Mouse (Mus musculus): ENCODE measurements around the gene Cfl2. TPM values are rescaled to one million over a fixed set of nuclear protein-coding genes. Genes with fewer than 3 reads are reported as not detected.
"Not testable (repeated sequence)": the region's sequence is repeated elsewhere in the genome, so short reads cannot be mapped to it uniquely, and the experiment has no call there.

Gene Cfl2
- 166 TPM in 2 replicates for polyA plus RNA-seq (2016; fragmentation: Nextera tagmentation; extraction: Ambion mirVana)

DNA sequence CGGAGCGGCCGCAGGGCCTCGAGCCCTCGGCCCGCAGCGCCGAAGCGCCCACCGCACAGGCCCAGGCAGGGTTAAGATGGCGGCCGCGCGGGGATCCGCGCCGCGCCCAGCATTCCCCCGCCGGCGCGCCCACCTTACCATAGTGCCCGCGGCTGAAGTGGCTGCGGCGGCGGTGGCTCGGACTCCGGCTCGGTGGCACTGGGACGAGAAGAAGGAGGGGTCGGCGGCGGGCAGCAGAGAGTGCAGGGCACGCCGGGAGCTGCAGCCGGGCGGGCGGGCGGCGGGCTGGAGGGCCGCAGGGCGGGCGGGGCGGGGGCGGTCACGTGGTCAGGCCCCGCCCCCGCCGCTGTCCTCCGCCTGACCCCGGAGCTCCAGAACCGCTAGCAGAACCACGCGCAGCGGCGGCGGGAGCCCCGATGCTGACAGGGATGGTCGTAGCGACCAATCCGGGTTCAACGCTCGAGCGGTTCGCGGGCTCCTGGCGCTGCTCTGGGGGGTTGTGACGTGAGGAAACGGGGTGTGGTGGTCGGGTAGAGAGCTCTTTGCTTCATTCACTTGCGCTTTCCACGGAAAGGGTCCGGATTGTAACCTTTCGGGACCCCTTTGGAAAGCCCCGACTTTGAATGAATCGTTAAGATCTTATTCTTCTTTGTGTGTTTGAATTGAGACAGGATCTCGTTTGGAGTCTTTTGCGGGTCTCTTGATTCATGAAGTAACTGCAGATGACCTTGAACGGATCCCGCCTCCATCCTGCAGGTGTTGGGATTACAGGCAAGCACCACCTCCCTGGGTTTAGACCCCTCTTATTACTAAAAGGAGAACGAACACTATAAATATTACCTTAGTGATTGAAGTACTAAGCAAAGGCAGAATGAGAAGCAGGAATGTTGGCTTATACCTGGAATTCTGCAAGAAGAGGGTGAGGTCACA lies at the start of gene Cfl2:
Cfl2 (minus strand) TSS at position 272 of the 930 bp plus-strand sequence.
- peak within 1 kb of the TSS; percentile 65 for H3K4me2 ChIP-seq (replicated peaks)
- ATAC-seq (ENCODE audit: insufficient number of reproducible peaks, insufficient read depth, low FRiP score, low TSS enrichment), result peak; percentile 91
- H3K4me1 ChIP-seq, result peaks cover 8% of the 10 kb centered on the region; the same call in 1 of the 2 replicates

DNA sequence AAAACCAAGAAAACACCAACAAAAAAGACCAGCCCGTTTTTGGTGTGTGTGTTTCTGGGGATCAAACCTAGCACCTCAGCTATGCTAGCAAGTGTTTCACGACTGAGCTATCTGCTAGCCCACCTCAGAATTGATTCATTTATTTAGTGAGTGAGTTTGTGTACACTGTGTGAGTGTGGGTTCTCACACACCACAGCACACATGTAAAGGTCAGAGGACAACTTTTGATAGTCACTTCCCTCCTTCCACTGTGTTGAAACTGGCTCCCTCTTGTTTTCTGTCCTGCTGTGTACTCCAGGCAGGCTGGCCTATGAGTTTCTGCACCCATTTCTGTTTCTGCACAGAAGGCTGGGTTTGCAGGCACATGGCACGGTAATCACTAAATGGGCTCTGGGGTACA lies 47.7 kb upstream of the Cfl2 start:
- H3K4me1 ChIP-seq, result no peaks in the 10 kb centered on the region
- H3K4me3 ChIP-seq, result no peak overlapping the region
- H3K9me3 ChIP-seq, result no peaks in the 10 kb centered on the region
- ATAC-seq (ENCODE audit: insufficient number of reproducible peaks, insufficient read depth, low FRiP score, low TSS enrichment), result no peak
- peaks cover 47% of the 10 kb centered on the region for H3K36me3 ChIP-seq
- H3K9ac ChIP-seq, result no peak overlapping the region
- H3K4me2 ChIP-seq (replicated peaks), result no peak overlapping the region
- 90% methylated on average over 3 of the region's 3 CpGs for WGBS
- H3K27me3 ChIP-seq, result no peaks in the 10 kb centered on the region
- no peak overlapping the region for H3K27ac ChIP-seq

More for the DNA sequence above, at the start of gene Cfl2:
- peaks cover 11% of the 10 kb centered on the region for H3K36me3 ChIP-seq
- no peaks in the 10 kb centered on the region for H3K9me3 ChIP-seq
- H3K27me3 ChIP-seq, result no peaks in the 10 kb centered on the region
- peak within 1 kb of the TSS; percentile 89 for H3K9ac ChIP-seq
- H3K27ac ChIP-seq, result peak within 1 kb of the TSS; percentile 97
- 1% methylated on average over 45 of the region's 82 CpGs for WGBS
- peak within 1 kb of the TSS; percentile 82 for H3K4me3 ChIP-seq

DNA sequence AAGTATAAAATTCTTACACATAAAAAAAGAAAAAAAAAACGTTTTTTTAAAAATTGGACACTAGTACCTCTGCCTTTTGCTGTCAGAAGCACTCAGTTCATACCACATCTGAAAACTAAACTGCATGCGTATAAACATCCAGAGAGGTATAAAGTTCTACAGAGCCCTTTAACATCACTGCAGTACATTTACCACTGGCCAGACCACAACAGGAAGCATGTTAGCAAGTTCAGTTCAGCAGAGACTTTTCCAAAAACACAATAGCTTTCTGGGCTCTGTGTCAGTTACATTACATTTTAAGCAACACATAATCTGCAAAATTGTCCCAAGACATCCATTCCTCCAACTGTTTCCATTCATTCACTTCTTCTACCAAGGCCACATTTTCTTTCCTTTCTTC lies 29.9 kb upstream of the Cfl2 start:
- 58% methylated on average over 2 of the region's 2 CpGs for WGBS
- ATAC-seq (ENCODE audit: insufficient number of reproducible peaks, insufficient read depth, low FRiP score, low TSS enrichment); H3K4me1 ChIP-seq; H3K9ac ChIP-seq; H3K4me2 ChIP-seq (replicated peaks); H3K9me3 ChIP-seq; H3K27me3 ChIP-seq; H3K4me3 ChIP-seq; H3K27ac ChIP-seq: not testable (repeated sequence)
- peaks cover 21% of the 10 kb centered on the region for H3K36me3 ChIP-seq

DNA sequence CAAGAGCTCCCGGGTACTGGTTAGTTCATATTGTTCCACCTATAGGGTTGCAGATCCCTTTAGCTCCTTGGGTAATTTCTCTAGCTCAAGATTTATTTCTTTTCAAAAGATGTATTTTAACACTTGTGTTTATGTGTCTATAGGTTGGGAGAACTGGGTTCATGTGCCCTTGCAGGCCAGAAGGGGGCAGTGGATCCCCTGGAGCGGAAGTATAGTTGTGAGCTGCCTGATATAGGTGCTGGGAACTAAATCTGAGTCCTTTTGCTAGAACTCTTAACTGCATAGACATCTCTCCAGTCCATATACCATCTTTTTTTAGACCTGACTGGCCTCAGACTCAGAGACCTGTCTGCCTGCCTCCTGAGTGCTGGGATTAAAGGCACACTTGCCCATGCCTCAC lies 27.7 kb upstream of the Cfl2 start:
- 98% methylated on average over 2 of the region's 2 CpGs for WGBS

DNA sequence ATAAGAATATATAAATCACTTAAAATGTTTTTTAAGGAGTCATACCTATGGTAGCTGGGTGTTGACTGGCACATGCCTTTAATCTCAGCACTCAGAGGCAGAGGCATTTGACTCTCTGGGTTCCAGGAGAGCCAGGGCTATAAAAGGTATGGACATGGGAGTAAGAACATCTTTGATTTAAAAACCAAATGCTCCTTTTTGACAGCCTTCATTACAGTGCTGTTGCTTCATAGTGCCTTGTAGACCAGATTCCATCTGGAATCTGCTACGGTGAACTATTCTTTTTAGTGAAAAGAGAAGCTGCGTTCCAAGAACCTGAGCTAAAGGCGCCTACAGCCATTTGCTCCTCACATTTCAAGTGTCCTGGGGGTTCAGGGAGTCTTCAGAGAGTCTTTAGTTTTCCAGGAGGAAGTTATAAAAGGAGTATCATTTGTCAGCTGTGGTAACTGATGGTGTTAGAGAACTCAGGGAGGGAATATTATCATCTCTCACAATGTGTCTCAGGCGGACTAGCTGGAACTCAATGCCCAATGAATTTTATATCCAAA lies 25.0 kb upstream of the Cfl2 start:
- Histone ChIP-seq H3K9ac (no peak overlapping the region), H3K36me3 (0 out of 2 replicates have a peak, but pooled peaks cover 4% of the 10 kb centered on the region), H3K4me2 (replicated peaks) (no peak overlapping the region), H3K27me3 (no peaks in the 10 kb centered on the region), H3K4me3 (no peak overlapping the region), H3K9me3 (no peaks in the 10 kb centered on the region), H3K4me1 (no peaks in the 10 kb centered on the region), H3K27ac (no peak overlapping the region)
- WGBS, result 75% methylated on average over 4 of the region's 4 CpGs
- ATAC-seq (ENCODE audit: insufficient number of reproducible peaks, insufficient read depth, low FRiP score, low TSS enrichment), result no peak

More for the DNA sequence above, 27.7 kb upstream of the Cfl2 start:
- H3K4me1 ChIP-seq, result no peaks in the 10 kb centered on the region
- no peaks in the 10 kb centered on the region for H3K27me3 ChIP-seq
- ATAC-seq (ENCODE audit: insufficient number of reproducible peaks, insufficient read depth, low FRiP score, low TSS enrichment), result no peak
- no peak overlapping the region for H3K4me3 ChIP-seq
- H3K9me3 ChIP-seq, result no peaks in the 10 kb centered on the region
- 0 out of 2 replicates have a peak, but pooled peaks cover 4% of the 10 kb centered on the region for H3K36me3 ChIP-seq
- no peak overlapping the region for H3K27ac ChIP-seq
- H3K4me2 ChIP-seq (replicated peaks), result no peak overlapping the region
- no peak overlapping the region for H3K9ac ChIP-seq

DNA sequence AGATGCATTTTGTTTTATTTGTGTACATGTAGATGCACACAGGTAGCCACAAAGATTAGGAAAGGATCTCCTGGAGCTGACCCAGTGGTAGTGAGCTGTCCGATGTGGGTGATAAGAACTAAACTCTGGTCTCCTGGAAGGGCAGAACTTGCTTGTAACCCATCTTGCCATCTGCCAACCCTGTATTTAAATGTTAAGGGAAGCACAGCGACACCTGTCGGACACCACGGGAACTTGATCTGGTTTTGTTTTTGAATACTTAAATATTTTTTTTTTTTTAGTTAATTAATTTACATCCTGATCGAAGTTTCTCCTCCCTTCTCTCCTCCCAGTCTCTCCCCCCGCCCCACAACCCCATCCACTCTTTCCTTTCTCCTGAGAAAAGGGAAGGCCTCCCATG lies 17.0 kb upstream of the Cfl2 start:
- H3K9me3 ChIP-seq, result no peaks in the 10 kb centered on the region
- H3K27ac ChIP-seq, result no peak overlapping the region
- no peak overlapping the region for H3K4me2 ChIP-seq (replicated peaks)
- no peak for ATAC-seq (ENCODE audit: insufficient number of reproducible peaks, insufficient read depth, low FRiP score, low TSS enrichment)
- no peak overlapping the region for H3K4me3 ChIP-seq
- 11% methylated on average over 6 of the region's 6 CpGs for WGBS
- no peaks in the 10 kb centered on the region for H3K36me3 ChIP-seq
- H3K4me1 ChIP-seq, result no peaks in the 10 kb centered on the region
- H3K27me3 ChIP-seq, result no peaks in the 10 kb centered on the region
- H3K9ac ChIP-seq, result no peak overlapping the region

DNA sequence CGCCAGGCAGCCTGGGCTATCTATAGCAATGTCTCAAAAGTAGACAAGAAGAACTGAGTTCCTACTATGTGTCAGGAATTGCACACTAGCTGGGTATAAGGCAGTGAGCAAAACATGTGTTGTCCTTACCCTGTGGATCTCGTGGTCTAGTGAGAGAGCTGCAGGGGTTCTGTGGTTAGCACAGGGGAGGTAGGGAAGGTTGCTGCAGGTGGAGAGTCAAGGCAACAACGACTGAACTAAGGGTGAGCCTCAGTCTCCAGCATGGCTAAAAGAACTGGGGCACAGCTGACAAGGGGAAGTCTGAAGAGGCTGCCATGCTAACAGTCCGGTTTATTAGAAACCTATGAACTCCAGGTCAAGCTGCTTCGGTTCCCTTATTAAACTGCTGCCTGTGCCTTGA lies 16.5 kb upstream of the Cfl2 start:
- Histone ChIP-seq H3K9ac (no peak overlapping the region), H3K27ac (no peak overlapping the region), H3K36me3 (no peaks in the 10 kb centered on the region), H3K4me2 (replicated peaks) (no peak overlapping the region), H3K9me3 (no peaks in the 10 kb centered on the region), H3K4me1 (no peaks in the 10 kb centered on the region), H3K27me3 (no peaks in the 10 kb centered on the region), H3K4me3 (no peak overlapping the region)
- ATAC-seq (ENCODE audit: insufficient number of reproducible peaks, insufficient read depth, low FRiP score, low TSS enrichment), result no peak
- WGBS, result 80% methylated on average over 5 of the region's 5 CpGs

DNA sequence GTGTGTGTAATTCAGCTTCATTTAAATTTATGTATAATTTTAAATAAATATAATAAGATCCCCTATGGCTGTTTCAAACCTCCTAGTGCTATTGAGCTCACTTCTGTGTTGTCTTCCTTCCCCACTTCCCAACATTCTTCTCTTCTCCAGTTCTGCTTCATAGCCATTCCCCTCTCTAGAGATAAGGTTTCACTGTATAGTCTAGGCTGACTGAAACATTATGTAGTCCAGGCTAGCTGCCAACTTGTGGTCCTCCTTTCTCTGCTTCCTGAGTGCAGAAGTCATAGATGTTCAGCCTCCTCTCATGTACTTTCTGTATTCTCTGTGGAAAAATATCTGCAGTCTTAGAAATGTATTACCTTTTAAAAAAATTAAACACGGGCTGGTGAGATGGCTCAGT lies 15.2 kb upstream of the Cfl2 start:
- 83% methylated on average over 1 of the region's 1 CpGs for WGBS
- H3K27ac ChIP-seq, result no peak overlapping the region

DNA sequence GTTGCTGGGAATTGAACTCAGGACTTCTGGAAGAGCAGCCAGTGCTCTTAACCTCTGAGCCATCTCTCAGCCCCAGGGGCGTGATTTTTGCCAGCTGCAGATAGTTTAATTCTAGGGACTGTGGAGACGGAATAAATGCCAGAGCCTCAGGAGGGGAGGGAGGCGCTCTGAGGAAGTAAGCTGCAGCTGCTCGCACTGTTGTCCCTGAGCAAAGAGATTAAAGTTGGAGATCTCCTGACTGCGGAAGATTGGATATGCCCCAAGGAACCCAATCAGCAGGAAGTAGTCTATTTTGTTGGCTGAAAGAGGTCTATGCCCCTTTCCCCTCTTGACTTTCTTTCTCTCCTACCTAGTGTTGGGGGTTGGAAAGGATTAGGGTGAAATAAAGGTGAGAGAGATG lies 14.2 kb upstream of the Cfl2 start:
- no peak overlapping the region for H3K4me2 ChIP-seq (replicated peaks)
- no peaks in the 10 kb centered on the region for H3K9me3 ChIP-seq
- no peak overlapping the region for H3K27ac ChIP-seq
- no peaks in the 10 kb centered on the region for H3K4me1 ChIP-seq
- ATAC-seq (ENCODE audit: insufficient number of reproducible peaks, insufficient read depth, low FRiP score, low TSS enrichment), result no peak
- no peak overlapping the region for H3K4me3 ChIP-seq
- H3K27me3 ChIP-seq, result no peaks in the 10 kb centered on the region
- no peaks in the 10 kb centered on the region for H3K36me3 ChIP-seq
- WGBS, result 24% methylated on average over 5 of the region's 5 CpGs
- no peak overlapping the region for H3K9ac ChIP-seq

More for the DNA sequence above, 15.2 kb upstream of the Cfl2 start:
- Histone ChIP-seq H3K9ac (no peak overlapping the region), H3K4me2 (replicated peaks) (no peak overlapping the region), H3K36me3 (no peaks in the 10 kb centered on the region), H3K4me1 (no peaks in the 10 kb centered on the region), H3K4me3 (no peak overlapping the region), H3K27me3 (no peaks in the 10 kb centered on the region), H3K9me3 (no peaks in the 10 kb centered on the region)
- ATAC-seq (ENCODE audit: insufficient number of reproducible peaks, insufficient read depth, low FRiP score, low TSS enrichment), result no peak

DNA sequence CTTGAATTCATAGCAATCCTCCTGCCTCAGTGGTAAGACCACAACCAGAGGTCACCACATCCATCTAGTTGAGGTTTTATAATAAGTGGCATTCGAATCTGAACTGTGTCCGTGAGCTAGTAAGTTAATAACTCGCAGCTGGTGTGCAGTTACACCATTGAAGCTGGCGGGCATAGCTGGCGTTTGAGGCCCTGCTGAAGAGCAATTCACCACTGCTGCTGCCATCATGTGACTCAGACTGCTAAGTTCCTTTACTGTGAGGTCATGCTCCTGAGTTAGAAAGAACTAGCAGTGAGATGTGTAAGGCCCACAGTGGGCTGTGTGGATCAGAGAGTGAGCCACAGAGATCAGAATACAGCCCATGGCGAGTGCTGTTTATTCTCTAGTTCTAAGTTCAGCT lies 12.0 kb upstream of the Cfl2 start:
- Histone ChIP-seq H3K4me2 (replicated peaks) (no peak overlapping the region), H3K9ac (no peak overlapping the region), H3K27ac (no peak overlapping the region), H3K9me3 (no peaks in the 10 kb centered on the region), H3K27me3 (no peaks in the 10 kb centered on the region), H3K4me3 (no peak overlapping the region), H3K4me1 (no peaks in the 10 kb centered on the region), H3K36me3 (no peaks in the 10 kb centered on the region)
- ATAC-seq (ENCODE audit: insufficient number of reproducible peaks, insufficient read depth, low FRiP score, low TSS enrichment), result no peak
- 52% methylated on average over 6 of the region's 6 CpGs for WGBS

DNA sequence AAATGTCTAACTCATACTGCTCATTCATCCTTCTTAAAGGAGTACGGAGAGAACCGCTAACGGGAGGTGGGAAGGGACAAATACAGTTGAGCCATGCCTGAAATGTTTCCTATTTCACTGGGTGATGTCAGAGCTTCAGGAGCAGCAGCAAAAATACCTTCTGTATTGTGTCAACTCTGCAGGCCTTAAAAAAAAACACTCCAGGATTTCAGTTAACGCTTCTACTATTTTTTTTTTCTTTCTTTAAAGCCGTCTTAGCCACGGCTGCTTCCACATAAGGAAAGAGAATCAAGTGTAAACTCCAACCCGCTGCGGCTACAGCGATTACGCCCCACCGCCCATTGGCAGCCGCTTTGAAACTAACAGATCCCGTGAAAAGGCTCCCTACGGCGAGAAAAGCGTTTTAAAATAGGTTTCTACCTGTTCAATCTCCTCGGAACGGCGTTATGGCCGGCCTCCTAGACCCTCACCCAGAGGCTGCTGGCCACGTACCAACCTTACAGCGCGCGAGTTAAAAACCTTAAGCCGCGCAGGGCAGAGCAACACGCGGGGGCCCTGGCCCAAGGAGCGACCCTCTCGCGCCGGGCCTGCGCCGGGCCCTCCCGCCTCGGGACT lies 579 bp downstream of the Cfl2 start:
- Histone ChIP-seq H3K36me3 (peaks cover 19% of the 10 kb centered on the region), H3K9ac (peak overlapping the region; percentile 89), H3K4me1 (peaks cover 8% of the 10 kb centered on the region; the same call in 1 of the 2 replicates), H3K27me3 (no peaks in the 10 kb centered on the region), H3K27ac (peak overlapping the region; percentile 97), H3K4me3 (peak overlapping the region; percentile 82), H3K9me3 (no peaks in the 10 kb centered on the region), H3K4me2 (replicated peaks) (peak overlapping the region; percentile 65)
- no peak; the same call in 1 of the 2 replicates for ATAC-seq (ENCODE audit: insufficient number of reproducible peaks, insufficient read depth, low FRiP score, low TSS enrichment)
- WGBS, result 1% methylated on average over 36 of the region's 36 CpGs
